Mouse (Mus musculus) hindbrain, embryonic 15.5 days (tissue): ENCODE results near the gene Rhoc. TPM values are rescaled to one million over a fixed set of nuclear protein-coding genes. Genes with fewer than 3 reads are reported as not detected.
"Not testable (repeated sequence)": the region's sequence is repeated elsewhere in the genome, so short reads cannot be mapped to it uniquely, and the experiment has no call there.

Source experiments
- ATAC-seq: fragments of 200-750 bp; cut with Nextera tagmentation; 2 replicates; pipeline ENCODE4 v1.8.0; 2017; ENCODE audit warnings: low read depth, moderate number of reproducible peaks, moderate TSS enrichment; ENCODE audit not compliant: low FRiP score
- H3K27ac ChIP-seq: fragments of 300-500 bp; sonication (generic); replicated peaks from 2 replicates; pipeline ENCODE4 v1.5.1; 2015; ENCODE audit warnings: mild to moderate bottlenecking, inconsistent platforms
- H3K27me3 ChIP-seq: fragments of 300-500 bp; sonication (generic); 2 replicates; pipeline ENCODE4 v1.6.1; 2015; ENCODE audit warnings: control low read depth, inconsistent platforms
- H3K36me3 ChIP-seq: fragments of 300-500 bp; sonication (generic); 2 replicates; pipeline ENCODE4 v1.6.1; 2015; ENCODE audit warnings: control low read depth, inconsistent platforms
- H3K4me1 ChIP-seq: fragments of 300-500 bp; sonication (generic); replicated peaks from 2 replicates; pipeline ENCODE4 v1.6.1; 2015; ENCODE audit warnings: control low read depth, inconsistent platforms
- H3K4me2 ChIP-seq: fragments of 300-500 bp; sonication (generic); 2 replicates; pipeline ENCODE4 v1.6.1; 2015; ENCODE audit warnings: moderate library complexity, mild to moderate bottlenecking, inconsistent platforms
- H3K4me3 ChIP-seq: fragments of 300-500 bp; sonication (generic); 2 replicates; pipeline ENCODE4 v1.5.1; 2015; ENCODE audit warnings: mild to moderate bottlenecking, inconsistent platforms
- H3K9ac ChIP-seq: fragments of 300-500 bp; sonication (generic); 2 replicates; pipeline ENCODE4 v1.6.1; 2015; ENCODE audit warnings: inconsistent platforms
- H3K9me3 ChIP-seq: fragments of 300-500 bp; sonication (generic); 2 replicates; pipeline ENCODE4 v1.6.1; 2016; ENCODE audit warnings: control low read depth, inconsistent platforms
- WGBS: fragments of 180-500 bp; shearing (Covaris S2); methylation state at CpG from one replicate; pipeline ENCODE4 v1.1.7; 2015; 5-methylcytosine and 5-hydroxymethylcytosine counted together
- polyA plus RNA-seq: library from polyadenylated mRNA; unstranded; fragments of >200 nt; fragmentation: Nextera tagmentation; extraction: Ambion mirVana; gene quantifications from 2 replicates; pipeline ENCODE4 v1.2.1, GENCODE M21; 2015

The Rhoc gene
- polyA plus RNA-seq, 1 experiment from 2014 or later, result 58.1 TPM

- Histone ChIP-seq H3K36me3 (0 out of 2 replicates have a peak, but pooled peaks cover 3% of the 10 kb centered on the region), H3K4me3 (no peak overlapping the region), H3K4me1 (peaks cover 4% of the 10 kb centered on the region; the same call in 1 of the 2 replicates), H3K4me2 (no peak overlapping the region), H3K27ac (no peak overlapping the region), H3K9me3 (no peaks in the 10 kb centered on the region), H3K27me3 (no peaks in the 10 kb centered on the region), H3K9ac (no peak overlapping the region)
- ATAC-seq, result no peak
- 96% methylated on average over 11 of the region's 11 CpGs for WGBS
Observed at GRCm38 (mm10) chr3:104800681-104801080, 12.5 kb downstream of the Rhoc start.

DNA sequence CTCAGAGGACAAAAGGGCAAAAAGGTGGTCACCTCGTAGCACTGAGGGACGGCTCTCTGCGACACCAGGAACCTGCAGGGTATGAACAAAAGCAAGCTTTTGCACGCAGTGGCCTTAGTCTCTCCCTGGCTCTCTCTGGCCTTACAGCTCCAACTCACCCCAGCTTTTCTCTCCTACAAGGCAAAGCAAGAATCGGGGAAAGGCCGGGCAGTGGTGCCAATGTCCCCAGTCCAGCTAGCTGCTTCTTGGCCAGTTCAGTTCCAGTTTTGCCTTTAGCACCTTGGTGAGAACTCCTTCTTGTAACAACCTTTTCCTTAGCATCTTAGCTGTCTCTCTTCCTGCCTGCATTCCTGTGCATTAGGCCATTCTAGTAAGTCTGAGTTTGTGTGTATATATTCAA, 13.3 kb downstream of the Rhoc start:
- Histone ChIP-seq H3K4me1 (no peaks in the 10 kb centered on the region), H3K4me2 (no peak overlapping the region), H3K27me3 (no peaks in the 10 kb centered on the region), H3K9me3 (no peaks in the 10 kb centered on the region), H3K27ac (no peak overlapping the region), H3K4me3 (no peak overlapping the region), H3K36me3 (no peaks in the 10 kb centered on the region), H3K9ac (no peak overlapping the region)
- no peak for ATAC-seq
- 89% methylated on average over 6 of the region's 6 CpGs for WGBS

GRCm38 (mm10) chr3:104804312-104804711, 16.1 kb downstream of the Rhoc start:
- no peak overlapping the region for H3K9ac ChIP-seq
- 93% methylated on average over 10 of the region's 10 CpGs for WGBS
- H3K27me3 ChIP-seq, result no peaks in the 10 kb centered on the region
- no peak overlapping the region for H3K27ac ChIP-seq
- no peak overlapping the region for H3K4me2 ChIP-seq
- H3K36me3 ChIP-seq, result no peaks in the 10 kb centered on the region
- H3K9me3 ChIP-seq, result no peaks in the 10 kb centered on the region
- no peaks in the 10 kb centered on the region for H3K4me1 ChIP-seq
- no peak overlapping the region for H3K4me3 ChIP-seq
- ATAC-seq, result no peak

GRCm38 (mm10) chr3:104805539-104805938, 17.4 kb downstream of the Rhoc start:
- Histone ChIP-seq H3K4me1 (no peaks in the 10 kb centered on the region), H3K27ac (no peak overlapping the region), H3K9me3 (no peaks in the 10 kb centered on the region), H3K27me3 (no peaks in the 10 kb centered on the region), H3K9ac (no peak overlapping the region), H3K36me3 (no peaks in the 10 kb centered on the region), H3K4me2 (no peak overlapping the region), H3K4me3 (no peak overlapping the region)
- no peak for ATAC-seq
- 83% methylated on average over 9 of the region's 9 CpGs for WGBS

GRCm38 (mm10) chr3:104811752-104812151, 23.6 kb downstream of the Rhoc start:
- Histone ChIP-seq H3K9ac (no peak overlapping the region), H3K27ac (no peak overlapping the region), H3K9me3 (no peaks in the 10 kb centered on the region), H3K36me3 (no peaks in the 10 kb centered on the region), H3K4me2 (no peak overlapping the region), H3K27me3 (no peaks in the 10 kb centered on the region), H3K4me1 (peaks cover 2% of the 10 kb centered on the region), H3K4me3 (no peak overlapping the region)
- WGBS, result 24% methylated on average over 3 of the region's 3 CpGs
- no peak for ATAC-seq

GRCm38 (mm10) chr3:104812254-104812653, 24.1 kb downstream of the Rhoc start:
- 91% methylated on average over 4 of the region's 4 CpGs for WGBS
- Histone ChIP-seq H3K36me3 (no peaks in the 10 kb centered on the region), H3K27me3 (no peaks in the 10 kb centered on the region), H3K4me2 (no peak overlapping the region), H3K4me1 (peaks cover 7% of the 10 kb centered on the region), H3K27ac (no peak overlapping the region), H3K9ac (no peak overlapping the region), H3K9me3 (no peaks in the 10 kb centered on the region), H3K4me3 (no peak overlapping the region)
- ATAC-seq, result no peak

- H3K9me3 ChIP-seq, H3K27me3 ChIP-seq, H3K36me3 ChIP-seq, H3K4me3 ChIP-seq, H3K9ac ChIP-seq, ATAC-seq, H3K27ac ChIP-seq, H3K4me2 ChIP-seq: not testable (repeated sequence)
- H3K4me1 ChIP-seq, result peaks cover 12% of the 10 kb centered on the region
- 93% methylated on average over 7 of the region's 7 CpGs for WGBS
Observed at GRCm38 (mm10) chr3:104813227-104813626, 25.1 kb downstream of the Rhoc start.

- 100% methylated on average over 1 of the region's 1 CpGs for WGBS
- Histone ChIP-seq H3K27me3 (no peaks in the 10 kb centered on the region), H3K27ac (no peak overlapping the region), H3K9ac (no peak overlapping the region), H3K4me1 (peaks cover 18% of the 10 kb centered on the region), H3K4me3 (no peak overlapping the region), H3K4me2 (no peak overlapping the region), H3K9me3 (no peaks in the 10 kb centered on the region), H3K36me3 (no peaks in the 10 kb centered on the region)
- no peak for ATAC-seq
Observed at GRCm38 (mm10) chr3:104814746-104815145, 26.6 kb downstream of the Rhoc start.

- WGBS, result 79% methylated on average over 2 of the region's 2 CpGs
- no peak overlapping the region for H3K4me3 ChIP-seq
- no peak for ATAC-seq
- no peaks in the 10 kb centered on the region for H3K36me3 ChIP-seq
- no peak overlapping the region for H3K27ac ChIP-seq
- H3K27me3 ChIP-seq, result no peaks in the 10 kb centered on the region
- H3K9ac ChIP-seq, result no peak overlapping the region
- H3K9me3 ChIP-seq, result no peaks in the 10 kb centered on the region
- no peak overlapping the region for H3K4me2 ChIP-seq
- peaks cover 18% of the 10 kb centered on the region for H3K4me1 ChIP-seq
Observed at GRCm38 (mm10) chr3:104815346-104815745, 27.2 kb downstream of the Rhoc start.

GRCm38 (mm10) chr3:104816130-104816529, 28.0 kb downstream of the Rhoc start:
- Histone ChIP-seq H3K4me1 (peaks cover 18% of the 10 kb centered on the region), H3K9me3 (no peaks in the 10 kb centered on the region), H3K4me2 (no peak overlapping the region), H3K27me3 (no peaks in the 10 kb centered on the region), H3K9ac (no peak overlapping the region), H3K36me3 (no peaks in the 10 kb centered on the region; the same call in 1 of the 2 replicates), H3K4me3 (no peak overlapping the region), H3K27ac (no peak overlapping the region)
- WGBS, result 97% methylated on average over 7 of the region's 7 CpGs
- ATAC-seq, result no peak

DNA sequence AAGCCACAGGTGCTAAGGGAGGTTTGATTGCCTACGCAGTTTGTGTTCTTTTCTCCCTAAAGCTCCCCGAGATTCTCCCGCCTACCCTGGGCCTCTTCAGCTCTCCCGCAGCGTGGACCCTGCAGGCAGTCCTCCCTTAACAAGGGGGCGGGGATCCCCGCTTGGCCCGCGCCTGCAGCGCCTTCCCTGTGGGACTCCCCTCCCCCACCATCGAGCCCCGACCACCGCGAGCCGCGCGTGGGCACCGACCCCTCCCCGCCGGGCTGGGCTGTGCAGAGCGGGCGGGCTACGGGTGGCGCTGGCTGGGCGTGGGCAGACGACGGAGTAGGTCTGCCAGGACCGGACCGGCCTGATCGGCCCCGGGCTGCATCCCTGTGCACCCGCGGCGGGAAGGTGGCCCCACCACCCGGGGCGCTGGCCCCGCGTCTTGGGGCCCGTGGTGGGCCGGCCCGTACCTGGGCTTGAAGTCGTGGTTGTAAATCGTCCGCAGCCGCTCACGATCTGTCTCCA, 29.4 kb downstream of the Rhoc start:
- no peaks in the 10 kb centered on the region for H3K27me3 ChIP-seq
- H3K9ac ChIP-seq, result peak overlapping the region; percentile 59
- H3K4me3 ChIP-seq, result peak overlapping the region; percentile 73
- H3K36me3 ChIP-seq, result peaks cover 5% of the 10 kb centered on the region; the same call in 1 of the 2 replicates
- no peaks in the 10 kb centered on the region for H3K9me3 ChIP-seq
- H3K27ac ChIP-seq, result peak overlapping the region; percentile 76
- ATAC-seq, result peak; percentile 83
- peak overlapping the region; percentile 96 for H3K4me2 ChIP-seq
- 0% methylated on average over 44 of the region's 46 CpGs for WGBS
- peaks cover 18% of the 10 kb centered on the region for H3K4me1 ChIP-seq

DNA sequence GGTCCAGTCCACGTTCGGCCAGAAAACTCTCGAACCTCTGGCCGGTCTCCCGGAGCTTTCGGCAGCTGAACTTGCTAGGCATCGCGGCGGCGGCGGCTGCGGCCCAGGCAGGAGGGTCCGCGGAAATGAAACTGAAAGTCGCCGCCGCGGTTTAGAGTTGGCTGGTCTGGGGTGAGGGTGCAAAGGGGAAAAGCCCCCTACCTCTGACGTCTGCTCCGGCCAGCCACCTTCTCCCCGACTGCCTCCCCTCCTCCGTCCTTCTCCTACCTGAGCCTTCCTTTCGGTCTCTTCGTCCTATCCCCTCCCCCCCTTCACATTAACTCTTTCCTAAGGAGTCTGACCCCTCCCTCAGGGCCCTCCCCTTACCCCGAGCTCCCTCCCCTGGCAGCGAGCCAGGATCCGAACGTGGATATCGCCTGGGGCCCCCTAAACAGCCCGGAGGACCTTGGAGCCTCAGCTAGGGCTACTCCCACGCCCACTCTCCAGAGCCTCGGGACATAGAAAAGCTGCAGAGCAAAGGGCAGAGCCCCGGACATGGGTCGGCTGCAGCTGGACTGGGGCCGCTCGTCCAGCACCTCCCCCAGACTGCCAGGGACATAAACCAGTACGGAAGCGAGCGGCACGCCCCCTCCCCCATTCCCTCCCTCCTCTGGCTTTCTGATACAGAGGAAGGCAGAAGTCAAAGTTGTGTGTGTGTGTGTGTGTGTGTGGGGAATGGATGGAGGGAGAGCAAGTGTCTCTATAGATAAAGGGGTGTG, 30.0 kb downstream of the Rhoc start, which contains the start of gene Mov10:
Gene Mov10, minus strand, starts transcription at position 573 of the 758 bp plus-strand sequence.
- under 1% methylated on average over 40 of the region's 40 CpGs for WGBS
- Histone ChIP-seq H3K27me3 (no peaks in the 10 kb centered on the region), H3K36me3 (peaks cover 6% of the 10 kb centered on the region; the same call in 1 of the 2 replicates), H3K4me1 (peaks cover 18% of the 10 kb centered on the region), H3K27ac (peak within 1 kb of the TSS; percentile 76), H3K9me3 (no peaks in the 10 kb centered on the region), H3K4me3 (peak within 1 kb of the TSS; percentile 73), H3K4me2 (peak within 1 kb of the TSS; percentile 96), H3K9ac (peak within 1 kb of the TSS; percentile 59)
- peak; percentile 79 for ATAC-seq
